Mouse (Mus musculus): ENCODE measurements at regions not wholly inside any gene's neighbourhood (a gene's known extent, or its start where the extent isn't known, plus 50 kb on each side); places are given as distances from the start of the nearest gene placed in this dataset.
A peak's percentile ranks its signal among the peaks of the same experiment; 100 is the strongest.

DNA sequence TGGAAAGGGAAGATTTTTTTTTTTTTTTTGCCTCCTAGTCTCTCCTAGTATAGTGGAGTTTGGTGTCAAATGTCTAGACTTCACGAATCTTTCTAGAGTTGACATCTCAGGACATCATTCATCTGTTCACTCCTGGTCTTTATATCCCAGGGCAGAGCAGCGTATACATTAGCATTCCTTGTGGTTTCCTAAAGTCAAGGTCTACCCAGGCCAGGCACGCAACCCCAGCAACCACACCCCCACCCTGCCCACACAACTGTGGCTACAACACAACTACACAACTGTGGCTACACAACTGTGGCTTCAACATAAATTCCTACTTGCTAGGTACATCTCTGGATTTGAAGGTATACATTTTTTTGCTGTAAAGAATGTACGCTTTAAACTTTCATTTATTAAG is 122.2 kb downstream of the Ppp1r3a start:
- Histone ChIP-seq H3K36me3 (no peaks in the 10 kb centered on the region), H3K4me2 (replicated peaks) (no peak overlapping the region), H3K4me1 (replicated peaks) (no peaks in the 10 kb centered on the region), H3K9ac (replicated peaks) (no peak overlapping the region), H3K27me3 (no peaks in the 10 kb centered on the region), H3K4me3 (replicated peaks) (no peak overlapping the region), H3K9me3 (no peaks in the 10 kb centered on the region), H3K27ac (no peak overlapping the region)
- ATAC-seq: no peak
- WGBS: 90% methylated on average over 4 of the region's 4 CpGs

DNA sequence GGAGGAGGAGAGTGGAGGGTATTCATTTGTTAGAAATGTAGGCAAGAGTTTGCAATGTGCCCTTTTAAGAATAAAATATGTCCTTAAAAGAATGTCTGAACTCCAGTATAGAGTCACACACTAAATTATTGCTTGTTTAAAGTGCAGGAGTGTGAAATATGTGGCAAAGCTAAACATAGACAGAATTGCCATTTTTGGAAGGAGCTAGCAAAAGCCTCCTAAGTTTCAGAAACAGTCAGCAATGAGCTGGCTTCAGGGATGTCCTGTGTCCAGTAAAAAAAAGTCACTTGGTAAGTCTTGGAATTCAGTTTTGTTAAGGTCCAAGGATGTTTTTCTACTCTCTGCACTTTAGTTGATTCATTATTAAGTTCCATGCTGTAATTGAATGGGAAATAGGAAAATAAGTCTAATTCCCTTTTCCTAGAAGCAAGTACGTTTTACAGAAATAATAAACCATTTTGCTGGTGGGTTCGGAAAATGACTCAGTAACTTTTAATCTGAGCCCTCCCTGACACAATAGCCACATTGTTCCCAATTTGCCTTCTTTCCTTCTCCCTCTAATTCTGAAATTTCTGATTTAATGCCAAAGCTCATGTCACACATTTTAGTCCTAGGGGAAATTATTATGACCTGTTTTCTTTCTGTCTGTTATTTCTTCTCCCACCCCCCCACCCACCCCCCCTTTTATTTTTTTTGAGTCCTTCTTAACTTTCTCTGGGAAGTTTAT is 123.2 kb downstream of the Ppp1r3a start:
- H3K9ac ChIP-seq (replicated peaks): no peak overlapping the region
- no peak overlapping the region for H3K4me2 ChIP-seq (replicated peaks)
- no peak overlapping the region for H3K4me3 ChIP-seq (replicated peaks)
- no peaks in the 10 kb centered on the region for H3K36me3 ChIP-seq
- H3K9me3 ChIP-seq: no peaks in the 10 kb centered on the region
- no peak for ATAC-seq
- no peaks in the 10 kb centered on the region for H3K27me3 ChIP-seq
- no peak overlapping the region for H3K27ac ChIP-seq
- H3K4me1 ChIP-seq (replicated peaks): no peaks in the 10 kb centered on the region
- 53% methylated on average over 2 of the region's 2 CpGs for WGBS

DNA sequence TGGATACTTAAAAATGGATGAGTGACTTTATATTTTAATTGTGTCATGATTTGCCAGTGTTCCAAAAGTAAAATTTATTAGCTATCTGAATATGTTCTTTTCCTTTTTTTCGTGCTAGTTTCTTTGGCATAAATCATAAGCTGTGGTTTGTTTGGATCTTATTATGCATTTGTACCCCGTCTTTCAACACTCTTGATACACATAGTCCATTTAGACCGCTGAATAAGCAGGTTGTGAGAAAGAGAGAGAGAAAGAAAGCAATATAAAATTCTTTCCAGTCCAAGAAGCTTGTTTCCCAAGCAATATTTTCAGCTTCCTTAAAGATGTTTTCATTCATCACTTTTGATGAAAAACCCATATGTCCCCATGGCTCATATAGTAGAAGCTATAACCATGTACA is 138.4 kb downstream of the Ppp1r3a start:
- 87% methylated on average over 3 of the region's 3 CpGs for WGBS
- H3K4me1 ChIP-seq (replicated peaks): no peaks in the 10 kb centered on the region
- H3K4me3 ChIP-seq (replicated peaks): no peak overlapping the region
- no peaks in the 10 kb centered on the region for H3K27me3 ChIP-seq
- H3K36me3 ChIP-seq: no peaks in the 10 kb centered on the region
- ATAC-seq: no peak
- no peaks in the 10 kb centered on the region for H3K9me3 ChIP-seq
- H3K4me2 ChIP-seq (replicated peaks): no peak overlapping the region
- H3K9ac ChIP-seq (replicated peaks): no peak overlapping the region
- H3K27ac ChIP-seq: no peak overlapping the region

GRCm38 (mm10) chr6:14608076-14608475 is 147.0 kb downstream of the Ppp1r3a start:
- Histone ChIP-seq H3K27ac (no peak overlapping the region), H3K9ac (replicated peaks) (no peak overlapping the region), H3K4me2 (replicated peaks) (no peak overlapping the region), H3K36me3 (no peaks in the 10 kb centered on the region), H3K27me3 (no peaks in the 10 kb centered on the region), H3K4me1 (replicated peaks) (no peaks in the 10 kb centered on the region), H3K9me3 (no peaks in the 10 kb centered on the region), H3K4me3 (replicated peaks) (no peak overlapping the region)
- no peak for ATAC-seq

- Histone ChIP-seq H3K9ac (replicated peaks) (no peak overlapping the region), H3K27ac (0 out of 2 replicates have a peak overlapping the region, but pooled peaks have one; percentile 19), H3K4me1 (replicated peaks) (peaks cover 8% of the 10 kb centered on the region), H3K4me2 (replicated peaks) (0 out of 2 replicates have a peak overlapping the region, but pooled peaks have one; percentile 4), H3K4me3 (replicated peaks) (no peak overlapping the region), H3K36me3 (no peaks in the 10 kb centered on the region), H3K9me3 (no peaks in the 10 kb centered on the region), H3K27me3 (no peaks in the 10 kb centered on the region)
- peak; percentile 97 for ATAC-seq
- WGBS: 53% methylated on average over 13 of the region's 13 CpGs
Measured at GRCm38 (mm10) chr6:14600543-14601249, 154.4 kb downstream of the Ppp1r3a start.

DNA sequence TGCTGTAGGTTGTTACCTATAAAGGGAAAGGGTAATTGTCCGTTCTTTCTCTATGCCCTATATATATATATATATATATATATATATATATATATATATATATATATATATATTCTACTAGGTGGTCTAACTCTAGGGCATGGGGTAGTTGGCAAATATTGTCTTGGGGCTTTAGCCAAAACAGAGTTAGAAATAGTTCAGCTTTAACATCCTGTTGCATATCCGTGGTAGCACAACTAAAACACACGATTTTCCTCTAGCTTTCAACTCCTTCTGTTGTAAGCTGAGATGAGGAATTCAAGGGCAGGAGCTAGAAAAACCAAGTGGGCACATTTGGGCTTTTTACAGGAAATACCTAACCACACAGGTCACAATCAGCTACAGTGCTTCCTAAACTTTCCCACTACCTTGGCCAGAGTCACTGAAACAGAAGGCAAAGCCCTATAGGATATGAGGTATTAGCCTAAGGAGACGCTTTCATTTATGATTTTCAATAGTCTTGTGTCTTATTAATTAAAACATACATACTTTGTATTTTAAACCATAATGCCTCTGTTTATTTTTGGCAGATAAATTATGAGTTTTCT is 158.1 kb downstream of the Ppp1r3a start:
- no peaks in the 10 kb centered on the region for H3K27me3 ChIP-seq
- H3K27ac ChIP-seq: no peak overlapping the region
- no peak overlapping the region for H3K9ac ChIP-seq (replicated peaks)
- H3K9me3 ChIP-seq: no peaks in the 10 kb centered on the region
- H3K4me3 ChIP-seq (replicated peaks): no peak overlapping the region
- H3K4me1 ChIP-seq (replicated peaks): peaks cover 8% of the 10 kb centered on the region
- H3K4me2 ChIP-seq (replicated peaks): no peak overlapping the region
- WGBS: 85% methylated on average over 4 of the region's 4 CpGs
- ATAC-seq: no peak
- no peaks in the 10 kb centered on the region for H3K36me3 ChIP-seq

GRCm38 (mm10) chr6:14585827-14586226 is 169.2 kb downstream of the Ppp1r3a start:
- Histone ChIP-seq H3K27me3 (no peaks in the 10 kb centered on the region), H3K9ac (replicated peaks) (no peak overlapping the region), H3K4me3 (replicated peaks) (no peak overlapping the region), H3K36me3 (no peaks in the 10 kb centered on the region), H3K4me2 (replicated peaks) (no peak overlapping the region), H3K9me3 (no peaks in the 10 kb centered on the region), H3K27ac (no peak overlapping the region), H3K4me1 (replicated peaks) (no peaks in the 10 kb centered on the region)
- ATAC-seq: peak; percentile 83; the same call in 1 of the 2 replicates
- 32% methylated on average over 1 of the region's 1 CpGs for WGBS

GRCm38 (mm10) chr6:14583829-14584228 is 171.2 kb downstream of the Ppp1r3a start:
- H3K36me3 ChIP-seq: no peaks in the 10 kb centered on the region
- 62% methylated on average over 1 of the region's 1 CpGs for WGBS
- H3K27me3 ChIP-seq: no peaks in the 10 kb centered on the region
- ATAC-seq: no peak
- H3K27ac ChIP-seq: no peak overlapping the region
- H3K4me2 ChIP-seq (replicated peaks): no peak overlapping the region
- no peak overlapping the region for H3K4me3 ChIP-seq (replicated peaks)
- no peaks in the 10 kb centered on the region for H3K9me3 ChIP-seq
- H3K4me1 ChIP-seq (replicated peaks): no peaks in the 10 kb centered on the region
- no peak overlapping the region for H3K9ac ChIP-seq (replicated peaks)

- H3K27me3 ChIP-seq: no peaks in the 10 kb centered on the region
- no peak overlapping the region for H3K9ac ChIP-seq (replicated peaks)
- H3K4me2 ChIP-seq (replicated peaks): no peak overlapping the region
- ATAC-seq: no peak
- H3K4me1 ChIP-seq (replicated peaks): no peaks in the 10 kb centered on the region
- H3K27ac ChIP-seq: no peak overlapping the region
- no peaks in the 10 kb centered on the region for H3K36me3 ChIP-seq
- 84% methylated on average over 3 of the region's 3 CpGs for WGBS
- no peaks in the 10 kb centered on the region for H3K9me3 ChIP-seq
- no peak overlapping the region for H3K4me3 ChIP-seq (replicated peaks)
Measured at GRCm38 (mm10) chr6:14574607-14575006, 180.5 kb downstream of the Ppp1r3a start.

DNA sequence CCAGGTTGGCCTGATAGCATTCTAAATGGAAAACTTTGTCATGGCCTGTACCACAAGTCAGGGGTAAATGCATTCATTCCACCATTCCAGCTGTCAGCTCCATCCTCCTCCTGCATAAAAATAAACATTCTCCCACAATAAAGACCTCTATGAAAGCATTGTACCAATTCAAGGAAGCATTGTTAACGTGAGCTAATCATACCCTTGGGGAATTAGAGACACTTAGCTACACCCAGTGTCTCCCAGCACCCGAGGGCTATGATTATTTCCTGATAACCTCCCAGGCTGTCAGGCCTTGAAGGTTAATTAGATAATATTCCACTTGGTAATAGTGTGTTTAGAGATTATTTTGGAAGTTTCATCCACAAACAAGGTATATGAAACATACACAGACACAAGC is 182.1 kb downstream of the Ppp1r3a start:
- Histone ChIP-seq H3K4me3 (replicated peaks) (no peak overlapping the region), H3K9ac (replicated peaks) (no peak overlapping the region), H3K36me3 (no peaks in the 10 kb centered on the region), H3K9me3 (no peaks in the 10 kb centered on the region), H3K27me3 (no peaks in the 10 kb centered on the region), H3K4me1 (replicated peaks) (no peaks in the 10 kb centered on the region), H3K4me2 (replicated peaks) (no peak overlapping the region), H3K27ac (no peak overlapping the region)
- no peak for ATAC-seq
- 47% methylated on average over 2 of the region's 2 CpGs for WGBS

- H3K4me2 ChIP-seq (replicated peaks): no peak overlapping the region
- 88% methylated on average over 5 of the region's 5 CpGs for WGBS
- no peak for ATAC-seq
Measured at GRCm38 (mm10) chr6:14540333-14540732, 214.7 kb downstream of the Ppp1r3a start.

DNA sequence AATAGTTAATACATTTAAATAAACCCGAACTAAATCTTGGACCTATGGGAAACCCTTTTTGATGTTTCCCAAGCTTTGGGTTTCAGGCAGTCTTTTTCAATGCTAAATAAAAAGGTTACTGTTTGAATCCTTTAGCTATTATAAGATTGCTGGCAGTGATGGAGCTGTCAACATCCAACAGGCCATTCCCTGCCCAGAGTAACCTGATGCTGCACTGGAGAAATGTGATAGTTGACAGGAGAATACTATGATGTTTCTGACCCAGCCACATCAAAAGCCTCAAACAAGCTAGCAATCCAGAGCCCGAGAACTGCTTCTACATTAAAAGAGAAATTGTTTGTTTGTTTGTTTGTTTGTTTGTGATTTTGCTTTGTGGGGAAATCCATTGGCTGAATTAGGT is 226.0 kb downstream of the Ppp1r3a start:
- 53% methylated on average over 2 of the region's 2 CpGs for WGBS
- Histone ChIP-seq H3K27me3 (no peaks in the 10 kb centered on the region), H3K27ac (no peak overlapping the region), H3K4me3 (replicated peaks) (no peak overlapping the region), H3K4me2 (replicated peaks) (no peak overlapping the region), H3K9ac (replicated peaks) (no peak overlapping the region), H3K4me1 (replicated peaks) (no peaks in the 10 kb centered on the region; the same call in 1 of the 2 replicates), H3K36me3 (no peaks in the 10 kb centered on the region), H3K9me3 (no peaks in the 10 kb centered on the region)
- ATAC-seq: no peak

More at GRCm38 (mm10) chr6:14540333-14540732, 214.7 kb downstream of the Ppp1r3a start:
- Histone ChIP-seq H3K9me3 (no peaks in the 10 kb centered on the region), H3K4me1 (replicated peaks) (no peaks in the 10 kb centered on the region), H3K9ac (replicated peaks) (no peak overlapping the region), H3K27ac (no peak overlapping the region), H3K36me3 (no peaks in the 10 kb centered on the region), H3K27me3 (no peaks in the 10 kb centered on the region), H3K4me3 (replicated peaks) (no peak overlapping the region)

Data from midbrain, embryonic 13.5 days (tissue).